ENCODE assay signal across 8 mouse cellular contexts in the genomic region with DNA sequence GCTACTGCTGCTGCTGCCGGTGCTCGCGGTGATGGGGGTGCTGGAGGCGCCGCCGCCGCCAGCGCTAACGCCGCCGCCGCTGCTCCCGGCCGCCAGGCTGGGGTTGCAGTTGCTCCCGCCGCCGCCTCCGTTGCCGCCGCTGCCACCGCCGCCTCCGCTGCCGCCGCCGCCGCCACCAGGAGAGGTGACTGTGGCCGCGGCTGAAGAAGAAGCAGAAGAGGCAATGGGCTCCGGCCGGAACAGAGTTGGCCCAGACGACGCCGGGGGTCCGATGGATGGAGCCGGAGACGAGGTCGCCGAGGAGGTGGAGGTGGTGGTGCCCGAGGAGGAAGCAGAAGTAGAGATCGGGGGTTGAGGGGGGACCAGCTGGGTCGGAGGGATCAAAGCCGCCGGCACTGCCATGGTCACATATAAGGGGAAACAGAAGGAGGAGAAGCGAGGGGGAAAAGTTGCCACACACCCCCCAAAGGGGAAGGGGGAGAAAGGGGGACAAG. TPM values are rescaled to one million over a fixed set of nuclear protein-coding genes. Genes with fewer than 3 reads are reported as not detected.
DNase-seq lines count a peak whose midpoint lies in the region; ATAC-seq and TF ChIP-seq lines count a peak whose summit lies in the region.

No protein-coding gene starts in this region.

- under 1% methylated on average over 37 of the region's 45 CpGs for WGBS in embryonic facial prominence, embryonic 14.5 days
- under 1% methylated on average over 45 of the region's 45 CpGs for WGBS in heart, postnatal 0 days

- intact Hi-C loops in left cerebral cortex, postnatal 4 days (cut with DNase I), result loop anchor here (5.0 kb wide), 1 partner anchor 837 kb away; no protein-coding TSS in a partner anchor

- peak; percentile 53 for DNase-seq in left cerebral cortex, postnatal 4 days
- no peak for DNase-seq in left cerebral cortex, adult 8-10 months (ENCODE audit: low spot score in 2 of 2)
- DNase-seq in embryonic facial prominence, embryonic 14.5 days (ENCODE audit: low spot score), result peak; percentile 30
- DNase-seq in heart, postnatal 0 days (ENCODE audit: low spot score), result peak; percentile 30
- DNase-seq in kidney, postnatal 14 days, result peak; percentile 64
- peak; percentile 64 to 67 for DNase-seq in lung, postnatal 4 days
- DNase-seq in retina, postnatal 7 days (ENCODE audit: low read depth, low spot score), result peak; percentile 27
- DNase-seq in MN1 (ENCODE audit: low spot score), result no peak

- TF ChIP-seq CTCF in heart, postnatal 0 days (IDR thresholded peaks at IDR 0.05; ENCODE audit: low read depth), result no peak

- ATAC-seq in embryonic facial prominence, embryonic 14.5 days (ENCODE audit: low read depth), result peak; percentile 12
- ATAC-seq in heart, postnatal 0 days (ENCODE audit: insufficient read depth, low read depth), result peak; percentile 13

- peak overlapping the region; percentile 73 for H3K9ac ChIP-seq in embryonic facial prominence, embryonic 14.5 days (ENCODE audit: low read depth, low read length)
- H3K9ac ChIP-seq in heart, postnatal 0 days (replicated peaks; ENCODE audit: low read depth, low read length), result peak overlapping the region; percentile 55

- H3K27ac ChIP-seq in embryonic facial prominence, embryonic 14.5 days (replicated peaks; ENCODE audit: low read depth, low read length), result peak overlapping the region; percentile 78
- peak overlapping the region; percentile 67 for H3K27ac ChIP-seq in heart, postnatal 0 days (ENCODE audit: low read depth)

- peaks cover 8% of the 10 kb centered on the region; the same call in 1 of the 2 replicates for H3K27me3 ChIP-seq in embryonic facial prominence, embryonic 14.5 days (replicated peaks; ENCODE audit: control insufficient read depth, insufficient read depth, low read length)
- H3K27me3 ChIP-seq in heart, postnatal 0 days (ENCODE audit: control insufficient read depth, insufficient read depth, low read length), result 0 out of 2 replicates have a peak, but pooled peaks cover 4% of the 10 kb centered on the region

- no peak for TF ChIP-seq EP300 in heart, postnatal 0 days (IDR thresholded peaks at IDR 0.05; ENCODE audit: low read depth)

- H3K9me3 ChIP-seq in embryonic facial prominence, embryonic 14.5 days (ENCODE audit: control insufficient read depth, low read length), result no peaks in the 10 kb centered on the region
- H3K9me3 ChIP-seq in heart, postnatal 0 days (replicated peaks; ENCODE audit: control insufficient read depth, low read length), result no peaks in the 10 kb centered on the region

- no peaks in the 10 kb centered on the region for H3K4me1 ChIP-seq in embryonic facial prominence, embryonic 14.5 days (ENCODE audit: control insufficient read depth, insufficient read depth, low read length)
- no peaks in the 10 kb centered on the region for H3K4me1 ChIP-seq in heart, postnatal 0 days (ENCODE audit: control insufficient read depth, insufficient read depth)

- peak overlapping the region; percentile 74 for H3K4me3 ChIP-seq in embryonic facial prominence, embryonic 14.5 days (ENCODE audit: low read depth, low read length)
- H3K4me3 ChIP-seq in heart, postnatal 0 days (ENCODE audit: low read depth, low read length), result peak overlapping the region; percentile 79

- no peaks in the 10 kb centered on the region for H3K36me3 ChIP-seq in embryonic facial prominence, embryonic 14.5 days (ENCODE audit: control insufficient read depth, insufficient read depth, low read length)
- no peaks in the 10 kb centered on the region for H3K36me3 ChIP-seq in heart, postnatal 0 days (replicated peaks; ENCODE audit: control insufficient read depth, insufficient read depth, low read length)

- H3K4me2 ChIP-seq in embryonic facial prominence, embryonic 14.5 days (ENCODE audit: low read depth, low read length), result peak overlapping the region; percentile 96
- peak overlapping the region; percentile 86 for H3K4me2 ChIP-seq in heart, postnatal 0 days (ENCODE audit: low read depth, low read length)

RNA-seq across cellular contexts. Expression of a gene that starts 0.6 kb away (rescaled TPM):
- 10 to 100 TPM; 11.6 to 14.8 TPM for total RNA-seq in left cerebral cortex, postnatal 4 days (2021)
- 10 to 100 TPM; 11.1 to 13.9 (median 12.1) TPM for total RNA-seq in left cerebral cortex, adult 8-10 months (2022)
- polyA plus RNA-seq in embryonic facial prominence, embryonic 14.5 days (2014; fragmentation: Nextera tagmentation; extraction: Ambion mirVana), result 4.1 and 4.5 TPM in 2 replicates
- 1.6 and 2.5 TPM in 2 replicates for total RNA-seq in heart, postnatal 0 days (2014; rRNA removed; ENCODE audit: low replicate concordance)
- polyA plus RNA-seq in heart, postnatal 0 days (2015; fragmentation: Nextera tagmentation; extraction: Ambion mirVana), result 1.5 and 1.6 TPM in 2 replicates

Comparison
In these comparisons a context has a peak if more than half of its experiments do, and no peak if none do; other contexts are left out.
1. DNase-seq: peak in left cerebral cortex, postnatal 4 days (single experiment), embryonic facial prominence, embryonic 14.5 days (single experiment), heart, postnatal 0 days (single experiment), kidney, postnatal 14 days (single experiment), lung, postnatal 4 days (2 of 2) and retina, postnatal 7 days (single experiment); none in left cerebral cortex, adult 8-10 months (0 of 2) and MN1 (single experiment).